Mouse (Mus musculus) gastrocnemius, postnatal 36 days (tissue): ENCODE results near the gene Sh3glb2. TPM values are rescaled to one million over a fixed set of nuclear protein-coding genes. Genes with fewer than 3 reads are reported as not detected.

Experiments
- DNase-seq, 2 experiments: peaks; one replicate each; pipeline ENCODE4 v3.0.0; 2022
- intact Hi-C: fragments of 180-260 bp; cut with DNase I; formaldehyde crosslinking; loops from one replicate; pipeline ENCODE4 v1.15.1; 2025
- total RNA-seq, 2 experiments: library from RNA; stranded (reverse); gene quantifications; 2 replicates each; pipeline ENCODE4 v1.2.3; 2021

Sh3glb2 gene
- total RNA-seq, 2 experiments from 2014 or later, result 16.3 to 17.6 TPM

DNA sequence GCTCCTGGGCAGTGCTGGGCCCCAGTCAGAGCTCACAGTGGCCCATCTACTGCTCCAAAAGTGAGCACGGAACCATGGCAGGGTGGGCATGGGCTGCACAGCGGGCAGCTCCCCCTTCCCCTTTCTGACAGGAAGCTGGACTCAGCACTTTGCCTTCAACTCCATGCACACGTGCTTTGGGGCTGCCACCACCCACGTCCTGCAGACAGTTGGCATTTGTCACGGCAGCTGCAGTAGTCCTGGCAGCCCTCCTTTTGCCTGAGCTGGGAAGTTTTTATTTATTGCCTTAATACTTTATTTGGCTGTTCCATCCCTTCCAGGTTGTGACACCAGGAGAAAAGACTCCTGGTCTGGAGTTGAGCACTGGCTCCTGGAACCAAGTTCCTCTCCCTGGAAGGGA, 25.7 kb upstream of the Sh3glb2 start:
- intact Hi-C loops, result no loop called here
- DNase-seq, result no peak

DNA sequence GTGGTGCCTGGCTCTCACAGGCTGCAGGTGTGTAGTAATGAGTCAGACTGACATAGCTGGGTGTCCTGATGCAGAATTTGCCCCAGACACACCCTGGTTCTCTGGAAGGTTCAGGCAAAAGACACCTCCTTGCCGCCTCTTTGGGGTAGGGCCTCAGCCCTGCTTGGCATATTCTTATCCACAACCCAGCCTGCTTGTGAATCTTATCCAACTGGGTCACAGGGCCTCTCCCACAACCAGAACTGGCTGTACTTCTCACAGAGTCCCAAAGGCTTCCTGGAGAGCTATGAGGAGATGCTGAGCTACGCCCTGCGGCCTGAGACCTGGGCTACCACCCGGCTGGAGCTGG, 22.2 kb upstream of the Sh3glb2 start:
- intact Hi-C loops, result no loop called here
- DNase-seq, result no peak

DNA sequence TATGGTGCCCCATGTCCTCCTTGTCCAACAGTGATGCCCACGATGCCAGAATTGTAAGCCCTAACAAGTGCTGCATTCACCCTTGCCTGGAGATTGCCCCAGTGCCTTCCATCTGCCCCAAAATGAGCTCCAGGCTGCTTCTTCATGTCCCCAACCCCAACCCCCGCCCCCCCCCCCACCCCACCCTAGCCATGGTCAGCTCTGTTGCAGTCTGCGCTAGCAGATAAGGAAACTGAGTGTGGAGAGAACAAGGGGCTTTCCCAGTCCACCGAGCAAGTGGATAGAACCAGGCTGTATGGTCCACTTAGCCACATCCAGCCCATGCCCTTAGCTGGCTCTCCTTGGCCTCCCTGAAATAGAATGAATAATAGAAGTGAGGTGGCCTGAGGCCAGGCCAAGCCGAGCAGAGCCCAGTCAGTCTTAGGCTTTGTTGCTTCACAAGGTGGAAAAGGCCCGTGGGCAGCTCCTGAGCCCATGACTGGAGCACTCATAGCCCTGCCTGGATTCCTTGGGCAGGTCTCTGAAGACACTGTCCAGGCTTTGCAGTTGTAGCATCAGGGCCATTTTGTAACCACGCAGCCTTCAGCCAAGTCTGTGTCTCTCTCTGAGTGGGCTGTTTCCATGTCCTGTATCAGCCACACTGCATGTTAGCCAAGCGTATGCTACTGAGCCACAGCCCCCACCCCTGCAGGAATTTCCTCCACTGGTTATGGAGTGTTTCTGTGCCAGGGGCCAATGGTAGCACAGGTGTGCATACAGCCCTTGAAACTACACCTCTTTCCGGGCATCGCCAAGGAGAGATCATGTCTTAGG, 21.6 kb upstream of the Sh3glb2 start:
- intact Hi-C loops, result no loop called here
- DNase-seq, result no peak

DNA sequence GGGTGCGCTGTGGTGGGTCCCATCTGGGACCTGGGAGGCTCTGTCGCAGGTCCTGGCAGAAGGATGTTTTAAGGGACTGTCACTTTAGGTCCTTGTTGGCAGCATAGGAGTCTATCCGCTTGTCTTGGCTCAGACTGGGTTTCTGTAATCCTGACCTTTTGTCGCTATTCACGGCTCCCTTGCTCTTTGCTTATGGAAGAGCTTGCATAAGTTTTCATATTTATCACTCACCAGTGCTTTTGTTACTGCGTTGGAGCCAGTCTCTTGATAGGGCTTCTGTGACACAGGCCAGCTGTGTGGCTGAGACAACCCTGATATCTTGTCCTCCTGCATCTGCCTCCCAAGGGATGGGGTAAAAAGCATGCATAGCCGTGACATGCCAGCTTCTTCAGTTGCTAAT, 20.2 kb upstream of the Sh3glb2 start:
- DNase-seq, result no peak
- intact Hi-C loops, result no loop called here

DNA sequence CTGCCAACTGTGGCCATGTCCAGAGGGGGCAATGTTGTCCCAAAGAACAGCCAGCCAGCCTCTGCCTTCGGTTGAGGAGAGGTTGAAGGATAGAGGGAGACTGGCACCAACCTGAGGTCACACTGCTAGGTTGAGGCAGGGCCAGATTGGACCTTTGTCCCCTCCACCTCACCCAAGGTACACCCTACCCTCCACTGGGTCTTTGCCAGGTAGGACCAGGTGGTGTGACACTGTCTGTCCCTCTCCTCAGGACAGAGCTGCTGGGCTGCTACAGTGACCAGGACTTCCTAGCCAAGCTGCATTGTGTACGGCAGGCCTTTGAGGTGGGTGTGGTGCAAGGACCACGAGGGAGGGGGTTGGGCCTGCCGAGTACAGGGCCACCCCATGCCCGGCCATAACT, 18.6 kb upstream of the Sh3glb2 start:
- intact Hi-C loops, result no loop called here

DNA sequence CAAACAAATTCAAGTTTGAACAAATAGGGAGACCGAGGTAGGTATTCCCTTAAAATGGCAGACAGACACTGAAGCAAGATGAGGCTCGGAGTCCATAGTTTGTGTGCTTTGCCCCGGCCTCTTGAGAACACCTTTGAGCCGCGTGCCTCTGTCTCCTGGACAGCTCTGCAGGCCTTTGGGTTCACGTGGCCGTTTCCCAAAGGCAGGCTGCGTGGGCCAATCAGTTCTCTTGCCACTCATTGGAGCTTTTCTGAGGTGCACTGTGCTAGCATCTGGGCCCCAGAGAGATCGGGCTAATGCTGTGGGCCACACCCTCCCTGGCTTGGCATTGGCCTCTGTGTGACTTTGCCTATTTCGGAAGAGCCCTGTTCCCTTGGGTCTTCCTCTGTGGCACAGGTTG, 16.8 kb upstream of the Sh3glb2 start:
- no peak for DNase-seq
- intact Hi-C loops, result no loop called here

More for the DNA sequence above, 18.6 kb upstream of the Sh3glb2 start:
- no peak for DNase-seq

DNA sequence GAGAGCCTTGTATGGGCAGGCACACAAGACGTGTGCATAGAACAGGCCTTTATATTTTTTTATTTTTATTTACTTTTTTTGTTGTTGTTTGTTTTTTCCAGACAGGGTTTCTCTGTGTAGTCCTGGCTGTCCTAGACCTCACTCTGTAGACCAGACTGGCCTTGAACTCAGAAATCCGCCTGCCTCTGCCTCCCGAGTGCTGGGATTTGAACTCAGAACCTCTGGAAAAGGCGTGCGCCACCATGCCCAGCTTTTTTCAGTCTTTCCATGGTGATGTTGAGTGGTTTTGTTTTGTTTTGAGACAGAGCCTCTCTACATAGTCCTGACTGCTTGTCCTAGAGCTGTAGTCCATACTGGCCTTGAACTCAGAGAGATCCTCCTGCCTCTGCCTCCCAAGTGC, 13.6 kb upstream of the Sh3glb2 start:
- intact Hi-C loops, result no loop called here
- DNase-seq, result no peak

DNA sequence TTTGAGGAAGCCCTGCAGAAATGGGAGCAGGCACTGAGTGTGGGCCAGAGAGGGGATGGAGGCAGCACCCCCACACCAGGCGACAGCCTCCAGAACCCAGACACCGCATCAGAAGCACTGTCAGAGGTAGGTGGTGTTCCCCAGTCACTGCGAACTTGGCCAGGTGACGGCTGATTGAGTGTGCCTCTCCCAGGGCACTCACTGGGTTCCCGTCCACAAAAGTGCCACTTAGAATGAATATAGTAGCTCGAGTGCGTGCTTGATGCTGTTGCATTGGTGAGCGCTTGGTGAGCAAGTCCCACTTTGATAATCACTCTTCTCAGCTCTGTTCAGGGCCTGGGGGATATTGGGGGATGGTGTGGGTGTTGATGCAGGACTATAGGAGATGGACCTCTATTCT, 12.4 kb upstream of the Sh3glb2 start:
- intact Hi-C loops, result no loop called here
- no peak for DNase-seq

DNA sequence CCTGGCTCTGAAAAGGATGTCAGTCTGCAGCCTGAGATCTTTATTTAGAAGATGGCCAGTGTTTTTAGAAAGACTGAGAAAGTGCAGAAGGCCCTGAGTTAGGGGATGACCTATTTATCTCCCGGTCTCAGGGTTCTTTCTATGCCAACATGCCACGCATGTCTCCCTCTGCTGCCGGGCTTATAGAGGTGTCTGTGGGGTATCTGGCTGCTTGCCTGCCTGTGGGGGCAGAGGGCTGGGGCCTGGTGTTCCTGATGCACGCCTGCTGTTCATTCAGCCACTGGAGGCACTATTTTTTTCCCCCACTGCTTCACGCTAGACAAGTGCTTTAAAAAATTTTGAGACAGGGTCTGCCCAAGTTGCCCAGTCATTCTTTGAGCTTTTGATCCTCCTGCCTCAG, 7.1 kb upstream of the Sh3glb2 start:
- DNase-seq, result no peak

DNA sequence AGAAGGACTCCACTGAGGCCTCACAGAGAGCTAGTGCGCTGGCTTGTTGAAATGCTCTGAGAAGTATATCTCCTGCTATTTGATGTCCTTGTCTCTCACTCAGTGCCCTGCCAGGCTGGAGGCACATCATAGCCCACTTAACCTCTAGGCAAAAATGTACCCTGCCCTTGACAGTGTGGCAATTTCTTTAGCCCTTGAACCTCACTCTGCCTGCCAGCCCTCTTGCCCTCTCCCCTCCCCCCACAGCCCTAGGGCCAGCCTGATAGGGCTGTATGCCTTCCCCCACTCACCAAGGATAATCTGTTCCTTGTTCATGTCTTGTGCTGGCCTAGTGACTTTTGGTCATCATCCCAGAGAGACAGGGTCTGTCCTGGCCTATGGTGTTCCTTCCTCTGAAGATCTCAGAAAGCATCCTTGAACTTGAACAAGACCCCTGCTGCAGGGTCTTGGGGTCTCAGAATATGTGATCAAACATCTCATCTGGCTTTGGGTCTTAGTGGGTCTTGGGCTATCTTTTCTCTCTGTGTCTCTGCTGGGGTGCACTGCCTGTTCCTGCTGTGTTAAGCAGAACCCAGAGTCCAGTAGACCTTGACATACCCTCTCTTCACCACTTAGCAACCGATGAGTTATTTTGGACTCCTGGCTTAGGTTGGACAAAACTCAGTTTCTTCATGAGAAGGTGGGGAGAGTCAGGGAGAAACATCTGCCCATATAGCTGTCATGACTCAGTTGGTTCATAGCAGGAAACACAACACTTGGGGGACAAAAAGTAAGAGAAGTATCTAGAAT, 6.3 kb upstream of the Sh3glb2 start:
- DNase-seq, result no peak
- intact Hi-C loops, result no loop called here

More for the DNA sequence above, 7.1 kb upstream of the Sh3glb2 start:
- intact Hi-C loops, result no loop called here

DNA sequence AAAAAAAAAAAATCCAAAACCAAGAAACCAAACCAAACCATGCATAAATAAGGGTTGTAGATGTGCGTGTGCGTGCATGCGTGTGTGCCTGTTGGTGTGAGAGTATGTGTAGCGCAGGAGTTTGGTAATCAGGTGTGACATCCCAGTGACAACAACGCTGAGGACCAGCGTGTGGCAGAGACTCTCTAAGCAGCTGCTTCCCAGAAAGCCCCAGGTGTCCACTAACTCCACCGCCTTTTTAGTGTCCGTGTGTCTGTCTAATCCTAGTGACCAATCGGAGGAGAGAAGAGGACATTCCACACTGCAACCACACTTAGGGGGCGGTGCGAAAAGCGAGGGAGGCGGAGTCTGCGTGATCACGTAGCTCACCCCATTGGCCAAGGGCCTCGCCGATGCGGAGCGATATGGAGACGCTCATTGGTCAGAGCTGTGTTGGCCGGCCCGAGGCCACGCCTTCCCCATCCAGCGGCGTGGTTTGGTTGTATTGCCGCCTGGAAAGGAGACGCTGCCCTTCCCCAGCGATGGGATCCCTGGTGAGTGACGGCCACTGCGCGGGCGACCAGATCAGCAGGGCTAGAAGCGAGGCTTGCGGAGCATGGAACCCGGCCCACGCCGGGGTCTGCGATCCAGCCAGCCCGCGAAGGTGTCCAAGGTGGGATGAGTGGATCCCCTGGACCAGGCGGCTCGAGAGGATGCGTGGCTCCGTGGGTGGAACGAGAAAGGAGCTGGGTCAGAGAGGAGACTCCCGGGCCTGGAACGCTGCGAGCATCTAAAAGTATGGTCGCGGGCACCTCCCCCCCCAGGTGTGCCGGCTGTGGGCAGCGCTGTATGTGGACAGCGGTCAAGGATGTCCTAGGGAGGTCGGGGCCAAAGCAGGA, 4.9 kb upstream of the Sh3glb2 start, which contains the start of gene Miga2:
Gene Miga2, plus strand, starts transcription at position 461 of the 878 bp plus-strand sequence.
- DNase-seq, result peak; percentile 98 to 99
- intact Hi-C loops, result no loop called here

DNA sequence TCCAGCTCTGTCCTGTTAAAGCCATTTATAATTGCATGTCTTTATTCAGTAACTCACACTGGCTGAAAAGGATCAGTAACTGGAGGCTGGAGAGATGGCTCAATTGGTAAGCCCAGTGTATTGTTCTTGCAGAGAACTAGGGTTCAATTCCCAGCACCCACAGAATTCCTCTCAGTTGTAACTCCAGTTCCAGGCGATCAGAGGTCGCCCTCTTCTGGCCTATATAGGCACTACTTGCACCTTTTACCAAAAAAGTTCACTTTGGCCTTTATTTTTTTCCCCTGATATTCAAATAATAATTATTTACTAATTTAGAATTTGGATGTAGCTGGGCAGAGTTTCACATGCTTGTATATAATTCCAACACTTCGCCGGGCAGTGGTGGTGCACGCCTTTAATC, 3.7 kb upstream of the Sh3glb2 start:
- DNase-seq, result no peak
- intact Hi-C loops, result no loop called here

DNA sequence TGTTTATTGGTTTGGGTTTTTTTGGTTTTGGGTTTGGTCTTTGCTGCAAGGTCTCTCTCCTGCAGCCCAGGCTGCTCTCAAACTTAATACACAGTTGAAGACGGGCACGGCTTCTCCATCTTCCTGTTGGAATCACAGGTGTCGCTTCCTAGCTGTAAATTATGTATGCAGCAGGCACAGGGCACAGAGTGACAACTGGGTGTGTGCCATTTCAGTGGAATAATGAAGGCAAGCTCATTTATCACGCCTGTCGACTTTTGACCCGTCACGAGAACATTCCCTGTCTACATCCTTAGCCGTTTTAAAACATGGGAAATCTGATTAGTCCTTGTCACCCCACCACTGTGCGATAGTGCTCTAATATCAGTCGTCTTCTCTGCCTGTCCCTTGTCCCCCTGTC, 1.5 kb upstream of the Sh3glb2 start:
- intact Hi-C loops, result no loop called here
- DNase-seq, result no peak

DNA sequence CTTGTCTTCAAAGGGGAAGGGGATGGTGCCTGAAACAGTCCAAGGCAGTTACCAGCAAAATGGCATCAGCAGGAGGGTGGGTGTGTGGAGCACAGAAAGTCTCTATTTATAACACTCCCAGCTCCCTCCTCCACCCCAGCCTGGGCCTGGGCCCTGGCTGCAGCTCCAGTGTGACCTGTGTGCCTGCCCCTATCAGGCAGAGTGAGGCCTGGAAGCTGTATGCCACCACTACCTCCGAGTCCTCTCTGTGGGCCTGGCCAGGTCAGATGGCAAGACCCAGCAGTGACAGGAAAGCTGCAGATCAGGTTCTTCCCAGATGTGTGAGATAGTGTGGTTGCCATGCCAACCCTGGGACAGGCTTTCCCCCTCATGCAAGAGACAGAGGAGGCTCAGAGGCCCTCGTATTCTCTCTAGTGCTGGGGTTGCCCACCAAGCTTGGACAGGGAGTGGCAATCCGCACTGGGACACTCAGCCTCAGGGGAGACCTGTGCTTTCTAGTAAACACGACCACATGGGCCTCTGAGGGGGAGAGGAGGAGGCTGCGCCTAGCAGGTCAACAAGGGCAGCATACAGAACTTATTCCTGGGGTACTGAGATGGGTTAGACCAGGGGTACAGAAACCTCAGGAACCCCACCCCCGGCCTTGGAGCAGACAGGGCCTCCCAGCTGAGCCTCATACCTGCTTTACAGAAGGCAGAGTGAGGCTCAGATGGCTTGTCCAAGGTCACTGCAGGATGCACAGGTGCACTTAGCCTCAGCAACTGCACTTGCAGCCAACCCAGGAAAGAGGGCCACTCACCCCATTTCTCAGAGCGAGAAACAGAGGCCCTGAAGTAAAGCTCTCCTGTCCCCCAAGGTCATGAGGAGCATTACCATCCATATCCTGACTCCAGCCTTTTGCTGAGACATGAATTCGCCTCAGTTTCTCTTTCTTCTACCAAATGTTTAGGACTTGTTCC, 1.3 kb downstream of the Sh3glb2 start:
- intact Hi-C loops, result no loop called here
- no peak for DNase-seq

DNA sequence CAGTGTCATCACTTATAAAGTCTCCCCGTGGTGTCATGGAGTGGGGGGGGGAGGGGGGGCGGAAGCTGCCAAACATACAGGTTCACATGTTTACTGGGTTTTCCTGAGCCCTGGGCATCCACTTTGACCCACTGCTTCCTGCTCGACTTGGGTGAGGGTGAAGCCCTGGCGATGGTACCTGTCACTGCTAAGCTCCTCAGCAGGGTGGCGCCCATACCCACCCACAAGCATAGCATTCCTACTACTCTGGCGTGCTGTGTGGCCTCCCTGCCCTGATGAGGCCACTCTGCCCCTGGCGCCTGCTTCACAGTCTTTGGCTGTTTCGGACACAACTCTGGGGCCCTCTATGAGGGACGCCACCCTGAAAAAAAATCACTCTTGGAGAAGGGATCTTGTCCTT, 2.2 kb downstream of the Sh3glb2 start:
- no peak for DNase-seq
- intact Hi-C loops, result no loop called here

DNA sequence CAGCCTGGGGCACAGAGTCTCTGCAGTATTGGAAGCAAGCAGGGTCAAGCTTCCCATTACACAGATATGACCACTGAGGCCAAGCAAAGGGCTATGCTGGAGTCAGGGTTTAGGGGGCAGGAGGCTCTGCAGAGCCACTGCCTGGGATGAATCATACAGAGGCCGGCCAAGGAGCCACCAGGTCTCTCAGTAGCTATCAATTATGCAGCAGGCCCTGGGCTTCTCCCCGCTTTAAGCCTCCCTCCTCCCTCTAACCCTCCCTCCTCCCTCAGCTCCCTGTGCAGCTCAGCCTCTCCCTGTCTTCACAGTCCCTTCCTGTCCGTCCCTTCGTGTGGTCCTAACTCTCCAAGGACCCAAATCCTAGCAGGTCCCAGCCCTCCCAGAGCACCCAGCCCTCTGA, 2.9 kb downstream of the Sh3glb2 start:
- intact Hi-C loops, result no loop called here
- DNase-seq, result no peak

DNA sequence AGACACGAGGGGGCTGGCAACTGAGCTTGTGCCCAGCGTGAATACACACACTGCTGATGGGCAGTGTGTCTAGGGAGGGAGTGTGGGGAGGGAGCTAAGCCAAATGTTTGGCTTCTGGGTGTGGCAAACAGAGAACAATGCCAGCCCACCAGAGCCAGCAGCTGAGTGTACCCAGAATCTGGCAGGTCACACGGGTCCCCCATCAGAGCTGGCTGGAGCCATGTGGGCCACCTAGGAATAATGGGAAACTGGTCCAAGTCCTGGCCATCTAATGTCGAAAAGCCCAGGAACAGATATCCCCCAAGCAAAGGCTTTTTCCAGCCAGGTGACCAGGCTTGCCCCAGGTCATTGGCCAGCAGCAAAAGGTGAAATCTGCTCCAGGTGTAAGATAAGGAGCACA, 3.3 kb downstream of the Sh3glb2 start:
- no peak for DNase-seq

DNA sequence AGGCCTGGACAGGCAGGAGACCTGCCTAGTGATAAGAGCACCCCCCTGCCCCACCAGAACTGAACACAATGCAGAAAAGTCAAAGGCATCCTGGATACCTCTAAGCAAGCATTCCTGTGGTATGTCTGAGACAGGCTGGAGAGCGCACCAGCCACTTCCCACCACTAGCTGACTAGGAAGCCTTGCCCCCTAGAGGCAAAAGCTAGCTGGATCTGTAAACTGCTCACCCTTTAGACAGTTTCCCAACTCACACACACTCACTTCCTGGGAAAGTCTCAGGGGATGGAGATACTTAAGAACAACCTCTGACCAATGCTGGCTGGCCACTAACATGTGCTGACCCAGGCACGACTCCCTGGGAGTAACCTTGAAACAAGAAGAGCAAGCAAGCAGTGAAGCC, 8.0 kb downstream of the Sh3glb2 start:
- intact Hi-C loops, result no loop called here

More for the DNA sequence above, 3.3 kb downstream of the Sh3glb2 start:
- intact Hi-C loops, result no loop called here

DNA sequence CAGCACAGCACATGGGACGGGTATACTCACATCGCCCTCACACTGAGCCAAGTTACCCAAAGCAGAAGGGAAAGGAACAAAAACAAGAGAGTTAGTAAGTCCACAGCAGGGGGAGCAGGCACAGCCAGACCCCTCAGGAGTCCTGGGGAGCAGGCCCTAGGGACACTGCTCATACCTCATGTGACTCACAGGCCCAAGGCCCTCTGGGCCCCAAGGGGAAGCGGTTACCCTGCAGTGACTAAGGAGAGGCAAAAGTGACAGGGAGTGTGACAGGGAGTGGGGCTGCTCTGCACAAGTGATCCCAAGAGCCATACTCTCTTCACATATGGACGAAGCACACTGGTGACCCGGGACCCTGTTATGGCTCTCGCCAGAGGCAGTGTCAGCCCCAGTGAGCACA, 9.9 kb downstream of the Sh3glb2 start:
- intact Hi-C loops, result no loop called here
- DNase-seq, result no peak

More for the DNA sequence above, 8.0 kb downstream of the Sh3glb2 start:
- no peak for DNase-seq
